Mouse (Mus musculus) heart, postnatal 4 days (tissue): ENCODE measurements around the gene Mrrf. TPM values are rescaled to one million over a fixed set of nuclear protein-coding genes. Genes with fewer than 3 reads are reported as not detected.

Source experiments
- DNase-seq: peaks from one replicate; pipeline ENCODE4 v3.0.0; 2021
- total RNA-seq, 2 experiments: library from RNA; stranded (reverse); gene quantifications; 2 replicates each; pipeline ENCODE4 v1.2.3; 2021

Gene Mrrf
- total RNA-seq, 2 experiments from 2014 or later, result 37.3 to 39.1 TPM

DNA sequence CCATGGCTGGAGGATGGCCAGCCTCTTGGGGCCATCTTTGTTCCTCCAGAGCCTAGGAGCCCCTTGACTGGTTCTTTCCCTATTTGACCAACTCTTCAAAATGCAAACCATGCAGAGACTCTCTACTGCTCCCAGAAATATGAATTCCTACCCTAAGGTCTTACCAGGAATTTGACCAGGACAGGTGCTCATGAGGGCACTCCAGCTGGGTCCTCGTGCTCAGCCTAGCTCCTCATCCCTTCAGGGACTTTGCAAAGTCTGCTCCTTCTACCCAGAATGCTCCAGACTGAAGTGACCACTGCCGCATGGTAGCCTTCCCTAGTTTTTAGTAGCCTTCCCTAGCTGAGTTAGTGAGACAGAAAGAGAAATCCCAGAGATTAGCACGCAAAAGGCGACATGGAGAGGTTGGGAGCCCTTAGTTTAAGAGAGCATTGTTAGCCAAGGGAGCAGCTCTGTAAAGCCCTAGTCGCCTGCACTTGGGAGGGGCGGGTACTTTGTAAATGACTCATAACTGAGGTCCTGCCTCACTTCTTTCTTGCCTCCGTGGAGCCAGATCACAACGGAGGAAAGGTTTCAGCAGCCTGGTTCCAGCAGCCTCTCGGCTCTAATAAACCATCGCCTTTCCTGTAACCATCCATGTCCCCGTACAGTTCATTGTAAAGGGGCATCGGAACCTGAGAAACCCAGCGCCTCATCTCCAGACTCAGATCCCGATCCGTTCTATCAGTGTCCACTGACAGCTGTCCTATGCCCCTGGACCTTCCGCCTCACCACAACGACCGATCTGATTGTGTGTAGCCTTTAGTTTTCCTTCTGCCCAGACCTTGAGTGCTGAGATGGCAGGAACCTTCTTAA, 65.8 kb downstream of the Mrrf start:
- DNase-seq, result peak; percentile 16

GRCm38 (mm10) chr2:36202611-36202880, 66.4 kb downstream of the Mrrf start:
- DNase-seq, result no peak

GRCm38 (mm10) chr2:36203011-36203825, 67.0 kb downstream of the Mrrf start:
- peak; percentile 42 for DNase-seq

DNA sequence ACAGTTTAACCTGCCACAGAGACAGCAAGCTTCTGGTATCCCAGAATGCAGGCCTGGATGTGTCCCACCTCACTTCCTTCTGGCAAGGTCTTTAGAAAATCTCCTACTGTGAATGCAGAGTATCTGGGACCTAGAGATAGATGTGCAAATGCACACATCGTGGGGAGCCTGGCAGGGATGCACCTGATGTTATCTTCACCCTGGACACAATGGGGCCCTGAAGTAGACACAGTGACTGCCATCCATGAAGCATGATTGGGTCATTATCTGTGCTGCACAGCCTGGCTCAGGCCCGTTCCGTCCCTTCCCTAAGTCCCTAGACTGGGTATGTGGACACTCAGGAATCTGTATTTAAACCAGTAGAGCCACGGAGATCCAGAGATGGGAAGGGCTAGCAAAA, 68.4 kb downstream of the Mrrf start:
- DNase-seq, result no peak

DNA sequence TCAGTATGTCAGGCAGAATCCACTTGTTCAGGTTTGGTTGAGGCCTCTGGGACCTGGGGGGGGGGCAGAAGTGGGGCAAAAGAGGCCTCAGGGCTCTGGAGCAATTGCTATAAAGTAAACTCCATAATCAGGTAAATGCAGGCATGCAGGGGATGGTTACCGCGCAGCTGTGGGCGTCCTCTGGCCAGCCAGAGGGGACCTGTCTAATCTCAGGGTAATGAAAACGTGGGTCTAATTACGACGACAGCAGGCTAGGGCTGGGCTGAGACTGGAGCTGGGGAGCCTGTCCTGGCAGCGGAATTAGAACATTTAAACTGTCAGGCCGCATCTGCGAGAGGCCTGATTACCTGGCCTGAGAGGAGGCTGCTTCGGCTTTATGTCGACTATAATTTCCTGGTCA, 70.9 kb downstream of the Mrrf start:
- DNase-seq, result no peak

- peak; percentile 59 for DNase-seq
Observed at GRCm38 (mm10) chr2:36210796-36211195, 74.6 kb downstream of the Mrrf start.

DNA sequence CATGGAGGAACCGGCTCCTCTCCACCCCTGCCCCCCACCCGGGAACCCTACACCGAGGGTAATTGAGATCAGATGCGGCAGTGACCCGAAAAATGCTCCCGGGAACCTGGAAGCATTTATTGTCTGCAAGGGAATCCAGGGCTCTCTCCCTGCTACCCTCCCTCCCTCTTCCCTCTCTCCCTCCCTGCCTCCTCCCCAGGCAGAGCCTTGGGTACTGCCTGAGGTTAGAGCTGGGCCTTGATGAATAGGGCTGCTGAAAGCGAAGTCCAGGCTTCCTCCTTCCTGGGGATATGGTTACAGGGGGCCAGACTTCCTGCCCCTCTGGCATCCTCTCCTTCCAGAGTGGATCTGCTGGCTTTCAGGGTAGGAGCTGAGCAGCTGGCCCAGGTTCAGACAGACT, 75.6 kb downstream of the Mrrf start:
- no peak for DNase-seq

DNA sequence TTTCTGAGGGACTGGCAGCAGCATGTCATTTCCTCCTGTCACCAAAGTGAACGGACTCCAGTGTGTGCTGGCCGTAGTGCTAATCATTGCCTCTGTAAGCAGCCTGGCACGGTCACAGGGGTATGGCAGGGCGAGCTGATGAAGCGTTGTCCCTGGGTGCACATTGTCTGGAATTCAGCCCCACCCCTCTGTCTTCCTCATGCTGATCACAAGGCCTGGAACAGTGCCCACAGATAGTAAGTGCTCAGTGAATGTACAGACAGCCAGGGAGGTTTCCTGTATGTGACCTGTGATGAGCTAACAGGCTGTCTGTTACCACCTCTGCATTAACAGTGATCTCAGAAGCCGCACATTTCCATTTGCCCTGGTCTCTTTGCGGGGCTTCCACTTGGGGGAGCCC, 76.9 kb downstream of the Mrrf start:
- peak; percentile 71 for DNase-seq

DNA sequence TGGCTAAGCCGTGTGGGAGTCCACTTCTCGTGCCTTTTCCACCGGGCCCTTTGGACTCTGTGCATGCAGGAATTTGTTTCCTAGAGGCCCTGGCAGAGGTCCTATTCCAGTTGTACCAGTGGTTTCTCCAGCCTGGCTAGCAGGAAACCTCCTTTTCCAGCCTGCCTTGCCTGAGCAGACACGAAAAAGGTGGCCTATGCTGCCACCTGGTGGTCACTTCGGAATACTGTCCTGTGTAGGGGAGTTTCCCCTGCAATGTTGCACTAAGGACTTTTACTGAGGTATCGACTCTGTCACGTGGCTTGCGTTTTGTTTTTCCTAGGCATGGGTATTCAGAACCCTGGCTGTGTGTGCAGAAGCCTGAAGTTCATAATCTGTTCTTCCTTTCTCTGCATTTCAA, 77.8 kb downstream of the Mrrf start:
- peak; percentile 94 for DNase-seq

GRCm38 (mm10) chr2:36214425-36214824, 78.2 kb downstream of the Mrrf start:
- DNase-seq, result peak; percentile 52

DNA sequence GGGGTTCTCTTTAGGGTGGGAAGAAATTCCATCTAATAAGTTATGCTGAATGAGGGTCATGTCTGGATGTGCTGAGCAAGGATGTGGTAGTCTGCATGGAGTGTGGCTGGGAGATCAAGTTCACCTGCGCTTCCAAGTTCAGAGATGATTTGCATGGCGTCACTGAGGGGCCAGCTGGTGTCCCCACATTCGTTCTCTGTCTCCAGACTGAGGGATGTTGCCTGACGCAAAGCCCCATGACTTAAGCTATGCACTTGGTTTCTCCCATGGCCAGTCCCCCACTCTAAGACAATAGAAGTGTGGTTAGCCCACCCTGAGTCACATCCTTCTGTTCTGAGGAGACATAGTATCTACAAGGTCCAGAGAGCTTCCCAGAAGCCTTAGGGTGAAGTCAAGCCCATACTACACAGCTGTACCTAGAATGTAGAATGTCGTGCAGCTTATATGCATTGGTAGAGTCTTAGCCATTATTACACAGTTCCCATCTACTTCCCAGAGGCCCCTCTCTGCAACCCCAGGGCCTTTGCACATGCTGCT, 79.1 kb downstream of the Mrrf start:
- no peak for DNase-seq

- DNase-seq, result no peak
Observed at GRCm38 (mm10) chr2:36216546-36216945, 80.4 kb downstream of the Mrrf start.

GRCm38 (mm10) chr2:36216953-36217573, 80.9 kb downstream of the Mrrf start:
- no peak for DNase-seq

- no peak for DNase-seq
Observed at GRCm38 (mm10) chr2:36217692-36218233, 81.6 kb downstream of the Mrrf start.

DNA sequence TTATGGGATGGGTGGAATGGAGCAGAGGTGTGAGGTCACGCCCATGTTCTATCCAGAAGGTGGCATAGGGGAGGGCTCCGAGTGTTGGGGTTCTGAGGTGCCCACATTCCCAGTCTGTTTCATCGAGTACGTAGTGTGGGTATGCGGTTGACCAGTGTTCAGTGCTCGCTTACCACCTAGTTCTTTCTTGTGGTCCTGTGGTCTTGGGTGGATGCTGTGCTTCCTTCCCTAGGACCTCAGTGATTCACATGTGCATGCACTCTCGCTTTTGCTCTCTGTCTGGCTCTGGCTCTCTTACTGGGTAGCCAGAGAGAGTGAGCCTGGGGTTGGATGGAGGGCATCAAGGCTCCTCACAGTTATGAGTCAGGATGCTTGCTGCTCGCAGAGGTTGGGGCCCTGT, 83.9 kb downstream of the Mrrf start:
- no peak for DNase-seq

GRCm38 (mm10) chr2:36220891-36221290, 84.7 kb downstream of the Mrrf start:
- DNase-seq, result no peak

- DNase-seq, result no peak
Observed at GRCm38 (mm10) chr2:36222168-36222848, 86.1 kb downstream of the Mrrf start.

DNA sequence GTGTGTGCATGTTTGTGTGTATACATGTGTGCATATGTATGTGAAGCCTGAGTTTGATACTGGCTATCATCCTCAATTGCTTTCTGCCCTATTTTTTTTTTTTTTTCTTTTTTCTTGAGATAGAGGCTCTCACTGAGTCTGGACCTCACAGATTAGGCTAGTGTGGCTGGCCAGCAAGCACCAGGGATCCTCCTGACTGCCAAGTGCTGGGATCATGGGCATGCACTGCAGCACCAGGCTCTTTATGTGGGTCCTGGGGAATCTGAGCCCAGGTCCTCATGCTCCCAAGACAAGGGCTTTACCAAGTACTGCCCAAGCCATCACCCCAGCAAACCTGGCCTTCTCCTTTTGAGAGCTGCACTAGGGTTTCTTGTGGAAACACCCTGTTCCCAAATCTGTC, 87.2 kb downstream of the Mrrf start:
- DNase-seq, result no peak

DNA sequence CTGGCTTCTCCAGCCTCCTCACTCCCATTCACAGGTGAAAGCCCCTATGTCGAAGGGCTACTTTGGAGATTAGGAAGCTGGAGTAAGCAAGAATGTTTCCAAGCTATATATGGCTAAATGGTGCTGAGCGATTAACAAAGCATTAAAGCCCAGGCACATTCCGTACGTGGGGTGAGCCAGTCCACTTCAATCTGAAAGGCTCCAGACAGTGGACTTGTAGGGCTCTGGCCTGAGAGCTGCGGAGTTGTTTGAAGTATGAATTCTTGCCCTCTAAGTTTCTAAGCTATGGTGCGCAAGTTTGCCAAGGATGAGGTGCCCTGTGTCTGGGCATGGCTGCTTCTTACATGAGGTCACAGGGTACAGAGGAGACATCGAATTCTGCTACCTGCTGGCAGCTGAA, 88.0 kb downstream of the Mrrf start:
- no peak for DNase-seq

DNA sequence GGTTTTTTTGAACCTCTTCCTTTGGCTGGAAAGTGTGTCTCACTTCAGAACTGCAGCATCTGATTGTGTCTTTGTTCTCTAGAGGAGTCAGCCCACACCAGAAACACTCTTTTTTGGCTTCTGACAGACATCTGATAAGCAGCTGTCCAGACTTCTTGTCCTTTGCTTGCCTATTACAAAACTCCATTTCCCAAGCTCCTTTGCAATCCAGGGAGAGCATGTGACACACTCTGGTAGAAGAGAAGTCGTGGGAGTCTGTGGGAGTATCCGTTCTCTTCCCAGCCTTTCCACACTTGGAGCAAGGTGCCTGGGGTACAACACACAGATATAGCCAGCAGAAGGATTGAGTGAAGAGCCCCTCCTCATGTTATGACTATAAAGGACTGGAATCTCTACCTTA, 88.4 kb downstream of the Mrrf start:
- no peak for DNase-seq

DNA sequence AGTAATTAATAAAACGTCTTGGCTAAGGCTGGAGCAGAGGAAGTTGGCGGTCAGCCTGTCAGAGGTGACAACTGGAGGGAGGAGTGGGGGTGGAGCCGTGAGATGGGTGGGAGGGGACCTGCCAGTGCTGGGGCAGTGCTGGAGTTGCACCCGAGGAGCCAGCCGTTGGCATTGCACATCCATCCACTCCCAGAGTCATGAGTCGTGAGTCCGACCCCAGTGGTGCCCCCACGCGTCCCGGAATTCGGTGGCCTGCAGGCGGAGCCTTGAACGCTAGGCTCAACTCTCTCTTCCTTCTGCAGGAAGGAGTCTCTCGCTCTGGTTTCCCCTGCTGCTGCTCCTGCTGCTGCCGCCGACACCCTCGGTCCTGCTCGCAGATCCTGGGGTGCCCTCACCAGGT, 94.2 kb downstream of the Mrrf start, which contains the start of gene Ptgs1:
Gene Ptgs1, plus strand, starts transcription at position 61 of the 400 bp plus-strand sequence.
- peak; percentile 58 for DNase-seq

- DNase-seq, result no peak
Observed at GRCm38 (mm10) chr2:36230967-36231366, 94.8 kb downstream of the Mrrf start.
